Mouse (Mus musculus): ENCODE measurements around the gene Rbm7. TPM values are rescaled to one million over a fixed set of nuclear protein-coding genes. Genes with fewer than 3 reads are reported as not detected.
"Not testable (repeated sequence)": the region's sequence is repeated elsewhere in the genome, so short reads cannot be mapped to it uniquely, and the experiment has no call there.

The Rbm7 gene
- total RNA-seq (2018; cell fraction: chromatin; rRNA removed) = 100 to 1,000 TPM in 24 of 26 experiments, 10 to 100 TPM in 2; 68.6 to 344 (median 154) TPM
- 100 to 1,000 TPM in 15 of 26 experiments, 10 to 100 TPM in 11; 74.5 to 209 (median 108) TPM for total RNA-seq (2018; cell fraction: cytosol; rRNA removed)
- total RNA-seq (2018; cell fraction: nucleus; rRNA removed) = 100 to 1,000 TPM in 24 of 26 experiments, 10 to 100 TPM in 2; 88.5 to 377 (median 216) TPM
- 61.8 to 94.5 TPM (median 73.4 TPM) in 3 replicates for polyA plus RNA-seq (2018)

DNA sequence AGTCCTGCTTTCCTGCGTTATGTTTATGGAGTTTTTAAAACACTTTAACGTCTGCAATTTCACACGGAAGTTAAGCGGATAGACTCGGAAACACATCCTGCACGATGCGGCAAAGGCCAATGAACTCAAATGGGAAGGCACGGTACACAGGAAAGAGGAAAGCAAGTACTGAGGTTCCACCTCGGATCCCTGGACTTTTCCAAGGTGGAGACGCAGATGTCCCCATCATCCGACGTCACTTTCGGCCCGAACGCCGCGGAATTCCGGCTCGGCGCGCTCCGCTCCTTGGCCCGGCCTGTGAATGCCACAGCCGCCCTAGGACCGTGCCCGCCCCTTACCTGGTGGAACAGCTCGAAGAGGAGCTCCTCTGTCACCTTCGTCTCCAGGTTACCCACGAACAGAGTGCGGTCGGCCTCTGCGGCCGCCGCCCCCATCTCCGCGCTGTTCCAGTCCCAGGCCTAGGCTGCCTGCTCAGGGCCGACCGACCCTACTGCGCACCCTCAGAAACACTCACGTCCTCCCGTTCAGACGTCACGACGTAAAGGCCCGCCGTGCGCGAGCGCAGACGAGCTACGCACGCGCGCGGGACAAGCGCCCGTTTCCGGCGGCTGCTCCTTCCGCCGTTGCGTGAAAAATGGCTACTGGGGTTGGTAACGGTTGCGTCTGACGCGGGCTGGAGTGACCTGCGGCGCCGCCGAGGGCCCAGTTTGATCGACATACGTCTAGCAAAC, at the start of gene Rbm7, which contains the start of gene Gm5617:
TSS of gene Rbm7 (minus strand) at position 483 of the 731 bp plus-strand sequence.
TSS of gene Gm5617 (plus strand) at position 626 of the 731 bp plus-strand sequence.
- Histone ChIP-seq H3K27ac (peak within 1 kb of the TSS; percentile 81), H3K79me2 (ENCODE audit: inconsistent target) (peaks cover 52% of the 10 kb centered on the region), H3K4me3 (ENCODE audit: inconsistent target) (peak within 1 kb of the TSS; percentile 88), H3K36me3 (ENCODE audit: inconsistent target) (peaks cover 32% of the 10 kb centered on the region)
- WGBS (ENCODE audit: missing documents) = under 1% methylated on average over 72 of the region's 72 CpGs

DNA sequence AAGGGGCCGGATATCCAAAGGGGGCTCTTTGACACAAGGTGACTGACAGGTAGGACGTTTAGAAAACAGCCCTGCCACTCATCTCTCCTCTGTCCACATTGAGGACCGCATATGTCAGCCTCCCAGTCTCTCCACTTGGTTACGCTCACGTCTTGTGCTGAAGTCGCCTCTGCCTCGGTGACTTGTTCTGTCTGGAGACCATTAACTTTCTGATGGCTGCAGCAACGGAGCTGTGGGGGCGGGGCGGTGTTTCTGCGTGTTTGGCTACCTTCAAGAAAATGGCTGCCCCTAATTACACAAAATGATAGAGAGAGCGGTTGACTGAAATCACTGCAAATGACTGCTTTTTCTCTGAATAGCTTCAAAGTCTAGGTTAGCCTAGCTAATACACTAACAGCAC, 43.6 kb upstream of the Rbm7 start:
- Histone ChIP-seq H3K79me2 (ENCODE audit: inconsistent target) (no peaks in the 10 kb centered on the region), H3K27ac (no peak overlapping the region), H3K4me3 (ENCODE audit: inconsistent target) (no peak overlapping the region), H3K36me3 (ENCODE audit: inconsistent target) (no peaks in the 10 kb centered on the region)
- 42% methylated on average over 12 of the region's 12 CpGs for WGBS (ENCODE audit: missing documents)

DNA sequence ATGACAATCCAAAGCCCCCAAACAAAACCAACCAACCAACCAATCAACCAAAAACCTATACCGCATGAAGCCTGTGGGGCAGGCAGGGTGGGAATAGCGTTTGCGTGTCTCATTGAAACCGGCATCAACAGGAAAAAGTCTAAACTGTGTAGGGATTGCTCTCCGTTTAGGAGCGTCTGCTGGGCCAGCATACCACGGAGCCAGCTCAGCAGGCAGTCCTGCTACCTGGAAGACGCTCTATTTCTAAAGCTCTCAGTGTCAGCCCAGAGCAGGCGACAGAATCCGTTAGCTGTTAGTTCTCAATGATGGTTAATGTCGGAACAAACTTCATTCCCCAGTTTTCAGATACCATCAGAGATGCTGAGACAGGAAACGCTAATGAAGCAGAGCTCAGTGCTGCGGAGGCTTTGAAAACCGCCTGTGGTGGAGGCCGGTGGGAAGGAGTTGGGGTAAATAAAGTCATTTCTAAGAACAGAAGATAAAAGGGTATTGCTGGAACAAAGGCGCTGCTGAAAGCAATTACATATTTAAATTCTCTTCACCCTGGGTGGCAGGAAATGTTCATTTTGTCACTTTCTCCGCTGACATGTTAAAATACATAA, 43.0 kb upstream of the Rbm7 start:
- no peaks in the 10 kb centered on the region for H3K36me3 ChIP-seq (ENCODE audit: inconsistent target)
- 39% methylated on average over 16 of the region's 17 CpGs for WGBS (ENCODE audit: missing documents)
- H3K27ac ChIP-seq = no peak overlapping the region
- H3K4me3 ChIP-seq (ENCODE audit: inconsistent target) = no peak overlapping the region
- H3K79me2 ChIP-seq (ENCODE audit: inconsistent target) = no peaks in the 10 kb centered on the region

DNA sequence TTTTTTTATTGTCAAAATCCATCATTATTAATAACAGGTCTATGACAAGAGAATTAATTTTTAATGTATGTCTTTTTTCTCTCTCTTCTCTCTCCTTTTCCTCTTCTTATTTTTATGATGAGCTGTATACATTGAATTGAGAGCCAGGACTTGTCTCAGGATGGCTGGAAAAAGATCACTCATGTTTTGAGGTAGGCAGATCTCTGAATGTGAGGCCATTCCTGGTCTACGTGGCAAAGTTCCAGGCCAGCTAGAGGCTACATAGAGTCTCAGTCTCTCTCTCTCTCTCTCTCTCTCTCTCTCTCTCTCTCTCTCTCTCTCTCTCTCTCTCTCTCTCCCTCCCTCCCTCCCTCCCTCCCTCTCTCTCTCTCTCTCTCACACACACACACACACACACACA, 42.5 kb upstream of the Rbm7 start:
- not testable (repeated sequence) for H3K79me2 ChIP-seq (ENCODE audit: inconsistent target); H3K4me3 ChIP-seq (ENCODE audit: inconsistent target); H3K36me3 ChIP-seq (ENCODE audit: inconsistent target); H3K27ac ChIP-seq
- 100% methylated on average over 1 of the region's 1 CpGs for WGBS (ENCODE audit: missing documents)

DNA sequence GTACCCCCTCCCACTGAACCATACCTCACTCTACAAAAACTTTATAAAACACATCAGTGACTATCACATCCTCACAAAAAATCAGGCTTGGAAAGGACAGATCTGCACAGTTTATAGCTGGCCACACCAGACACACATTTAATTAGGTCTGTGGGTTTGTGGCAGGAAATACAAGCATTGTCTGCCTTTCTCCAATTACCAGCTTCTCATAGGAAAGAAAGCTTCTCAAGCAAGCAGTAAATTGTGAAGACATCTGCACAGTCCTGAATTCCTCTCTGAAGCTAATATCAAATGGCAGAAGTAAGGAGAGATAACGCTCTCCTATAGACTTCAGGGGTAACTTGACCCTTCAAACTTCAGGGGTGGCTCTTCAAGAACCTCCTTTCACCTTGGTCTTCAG, 41.3 kb upstream of the Rbm7 start:
- WGBS (ENCODE audit: missing documents) = 54% methylated on average over 1 of the region's 1 CpGs
- Histone ChIP-seq H3K79me2 (ENCODE audit: inconsistent target) (no peaks in the 10 kb centered on the region), H3K36me3 (ENCODE audit: inconsistent target) (no peaks in the 10 kb centered on the region), H3K27ac (no peak overlapping the region), H3K4me3 (ENCODE audit: inconsistent target) (no peak overlapping the region)

DNA sequence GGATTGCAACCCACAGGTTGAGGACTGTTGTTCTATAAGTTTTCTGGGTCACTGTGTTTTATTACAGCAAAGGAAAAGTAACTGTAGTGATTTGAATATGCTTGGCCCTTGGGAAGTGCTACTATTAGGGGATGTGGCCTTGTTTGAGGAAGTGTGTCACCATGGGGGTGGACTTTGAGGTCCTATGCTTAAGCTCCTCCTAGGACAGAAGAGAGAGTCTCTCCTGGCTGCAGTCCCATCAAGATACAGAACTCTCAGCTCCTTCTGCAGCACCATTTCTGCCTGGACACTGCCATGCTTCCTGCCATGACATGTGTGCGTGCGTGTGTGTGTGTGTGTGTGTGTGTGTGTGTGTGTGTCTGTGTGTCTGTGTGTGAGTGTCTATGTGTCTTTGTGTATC, 37.6 kb upstream of the Rbm7 start:
- Histone ChIP-seq H3K79me2 (ENCODE audit: inconsistent target) (no peaks in the 10 kb centered on the region), H3K4me3 (ENCODE audit: inconsistent target) (no peak overlapping the region), H3K27ac (no peak overlapping the region), H3K36me3 (ENCODE audit: inconsistent target) (no peaks in the 10 kb centered on the region)
- no CpG with 5 or more reads among the region's 2 CpGs for WGBS (ENCODE audit: missing documents)

DNA sequence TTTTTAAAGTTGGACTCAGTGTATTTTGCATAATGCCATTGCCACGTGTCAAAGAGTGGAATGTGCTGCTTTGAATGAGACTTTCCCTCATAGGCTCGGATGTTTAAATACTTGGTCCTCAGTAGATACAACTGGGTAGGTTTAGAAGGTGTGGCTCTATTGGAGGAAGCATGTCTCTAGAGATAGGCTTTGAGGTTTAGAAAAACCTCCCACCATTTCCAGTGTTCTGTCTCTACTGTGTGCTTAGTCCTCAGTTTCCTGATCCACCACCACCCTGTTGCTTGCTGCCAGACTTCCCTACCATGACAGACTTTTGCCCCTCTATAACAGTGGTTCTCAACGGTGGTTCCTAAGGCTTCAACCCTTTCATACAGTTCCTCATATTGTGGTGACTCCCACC, 37.1 kb upstream of the Rbm7 start:
- WGBS (ENCODE audit: missing documents) = 25% methylated on average over 3 of the region's 3 CpGs
- Histone ChIP-seq H3K36me3 (ENCODE audit: inconsistent target) (no peaks in the 10 kb centered on the region), H3K79me2 (ENCODE audit: inconsistent target) (no peaks in the 10 kb centered on the region), H3K4me3 (ENCODE audit: inconsistent target) (no peak overlapping the region), H3K27ac (no peak overlapping the region)

DNA sequence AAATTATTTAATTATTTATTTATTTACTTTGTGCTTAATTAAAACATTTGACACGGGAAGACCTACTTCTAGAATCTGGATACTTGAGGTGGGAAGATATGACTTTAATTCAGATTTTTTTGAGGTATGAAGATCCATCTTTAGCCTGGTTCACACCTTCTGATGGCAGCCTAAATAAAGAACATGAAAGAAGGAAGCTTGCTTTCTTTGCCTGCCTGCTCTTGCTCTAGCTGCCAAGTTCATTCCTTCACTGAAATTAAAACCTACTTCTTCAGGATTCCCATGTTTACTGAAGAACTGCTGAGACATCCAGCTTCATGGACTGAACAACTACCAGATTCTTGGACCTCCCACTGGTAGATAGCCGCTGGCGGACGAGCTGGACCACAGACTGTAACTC, 36.2 kb upstream of the Rbm7 start:
- H3K79me2 ChIP-seq (ENCODE audit: inconsistent target) = no peaks in the 10 kb centered on the region
- WGBS (ENCODE audit: missing documents) = 94% methylated on average over 4 of the region's 4 CpGs
- H3K27ac ChIP-seq = no peak overlapping the region
- H3K36me3 ChIP-seq (ENCODE audit: inconsistent target) = no peaks in the 10 kb centered on the region
- no peak overlapping the region for H3K4me3 ChIP-seq (ENCODE audit: inconsistent target)

DNA sequence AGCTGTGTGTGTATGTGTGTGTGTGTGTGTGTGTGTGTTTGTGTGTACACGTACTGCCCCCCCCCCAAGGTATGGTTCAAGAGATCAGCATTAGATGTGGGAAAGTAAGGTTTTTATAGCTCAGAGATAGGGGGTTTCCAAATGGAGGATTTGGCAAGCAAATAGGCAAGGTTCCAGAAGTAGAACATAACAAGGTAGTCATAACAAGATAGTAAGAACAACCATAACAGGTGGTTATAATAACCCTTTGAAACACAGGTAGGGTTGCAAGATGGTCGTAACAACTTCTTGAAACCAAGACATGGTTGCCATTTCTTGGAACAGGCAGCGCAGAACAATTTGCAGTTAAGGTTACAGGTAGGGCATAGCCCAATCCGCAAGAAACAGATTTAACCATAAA, 31.4 kb upstream of the Rbm7 start:
- Histone ChIP-seq H3K79me2 (ENCODE audit: inconsistent target) (no peaks in the 10 kb centered on the region), H3K4me3 (ENCODE audit: inconsistent target) (no peak overlapping the region), H3K36me3 (ENCODE audit: inconsistent target) (no peaks in the 10 kb centered on the region), H3K27ac (no peak overlapping the region)
- 91% methylated on average over 3 of the region's 4 CpGs for WGBS (ENCODE audit: missing documents)

DNA sequence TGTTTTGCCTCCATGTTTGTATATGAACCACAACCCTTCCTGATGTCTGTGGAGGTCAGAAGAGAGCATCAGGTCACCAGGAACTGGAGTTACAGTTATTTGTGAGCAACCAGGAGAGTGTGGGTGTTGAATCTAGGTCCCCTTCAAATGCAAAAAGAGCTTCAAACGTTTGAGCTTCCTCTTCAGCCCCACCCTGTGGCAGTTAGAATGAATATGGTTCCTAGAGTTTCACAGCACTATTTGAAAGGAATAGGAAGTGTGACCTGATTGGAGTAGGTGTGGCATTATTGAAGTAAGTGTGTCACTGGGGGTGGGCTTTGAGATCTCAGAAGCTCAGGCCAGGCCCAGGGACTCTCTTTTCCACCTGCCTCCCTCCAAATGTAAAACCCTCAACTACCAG, 30.5 kb upstream of the Rbm7 start:
- WGBS (ENCODE audit: missing documents) = 11% methylated on average over 1 of the region's 1 CpGs
- no peak overlapping the region for H3K4me3 ChIP-seq (ENCODE audit: inconsistent target)
- H3K36me3 ChIP-seq (ENCODE audit: inconsistent target) = no peaks in the 10 kb centered on the region

DNA sequence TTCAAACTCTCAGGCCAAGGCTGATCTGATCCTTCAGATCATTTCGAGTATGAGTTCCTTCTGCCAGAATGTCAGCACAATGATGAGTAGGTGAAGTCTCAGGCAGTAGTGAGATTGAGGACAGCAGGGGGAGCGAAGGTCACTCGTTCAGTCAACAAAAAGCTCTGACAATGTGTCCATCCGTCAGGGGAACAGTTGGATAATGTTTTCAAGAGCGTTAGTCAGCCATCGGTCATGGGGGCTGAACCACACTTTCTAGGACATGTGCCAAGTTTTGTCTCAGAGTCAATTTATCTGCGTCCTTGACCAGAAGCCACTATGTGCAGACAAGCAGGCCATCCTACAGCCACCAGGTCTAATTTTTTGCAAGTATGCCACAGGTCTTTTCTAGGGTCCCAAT, 25.3 kb upstream of the Rbm7 start:
- not testable (repeated sequence) for H3K27ac ChIP-seq; H3K4me3 ChIP-seq (ENCODE audit: inconsistent target); H3K79me2 ChIP-seq (ENCODE audit: inconsistent target); H3K36me3 ChIP-seq (ENCODE audit: inconsistent target)
- WGBS (ENCODE audit: missing documents) = no CpG with 5 or more reads among the region's 7 CpGs

More for the DNA sequence above, 30.5 kb upstream of the Rbm7 start:
- H3K27ac ChIP-seq = no peak overlapping the region
- H3K79me2 ChIP-seq (ENCODE audit: inconsistent target) = no peaks in the 10 kb centered on the region

DNA sequence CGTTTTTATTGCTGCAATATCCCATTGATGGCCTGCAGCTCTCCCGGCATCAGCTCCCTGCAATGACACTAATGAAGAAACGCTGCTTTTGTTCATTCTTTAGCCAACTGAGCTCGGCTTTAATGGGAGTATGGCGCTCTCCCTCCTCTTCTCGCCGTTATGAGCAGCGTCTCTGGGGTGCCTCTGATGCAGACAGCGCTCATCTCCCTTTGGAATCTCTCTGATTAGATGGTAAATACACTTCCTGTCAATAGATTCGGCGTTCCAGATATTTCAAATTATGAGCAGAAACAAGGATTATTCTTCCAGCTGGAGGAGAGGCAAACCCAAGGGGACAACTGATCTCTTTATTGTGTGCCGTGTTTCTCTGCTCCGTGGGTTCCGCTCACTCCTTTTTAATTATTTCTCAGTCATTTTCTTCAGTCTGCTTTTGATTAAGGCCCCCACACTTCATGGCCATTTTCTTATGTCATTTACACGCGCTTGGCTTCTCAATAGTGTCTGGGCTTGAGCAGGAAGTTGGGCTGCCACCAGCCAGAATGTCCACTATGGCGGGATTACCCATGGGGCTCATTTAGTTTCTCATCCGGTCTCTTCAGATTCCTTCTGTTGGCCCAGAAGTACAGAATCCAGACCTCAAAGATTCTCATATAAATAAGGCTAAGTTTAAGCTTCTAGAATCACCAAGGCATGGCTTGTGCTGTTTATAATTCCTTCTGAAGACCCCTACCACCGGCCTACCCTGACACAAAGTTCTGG, 22.5 kb upstream of the Rbm7 start:
- H3K4me3 ChIP-seq (ENCODE audit: inconsistent target) = no peak overlapping the region
- 94% methylated on average over 18 of the region's 19 CpGs for WGBS (ENCODE audit: missing documents)

DNA sequence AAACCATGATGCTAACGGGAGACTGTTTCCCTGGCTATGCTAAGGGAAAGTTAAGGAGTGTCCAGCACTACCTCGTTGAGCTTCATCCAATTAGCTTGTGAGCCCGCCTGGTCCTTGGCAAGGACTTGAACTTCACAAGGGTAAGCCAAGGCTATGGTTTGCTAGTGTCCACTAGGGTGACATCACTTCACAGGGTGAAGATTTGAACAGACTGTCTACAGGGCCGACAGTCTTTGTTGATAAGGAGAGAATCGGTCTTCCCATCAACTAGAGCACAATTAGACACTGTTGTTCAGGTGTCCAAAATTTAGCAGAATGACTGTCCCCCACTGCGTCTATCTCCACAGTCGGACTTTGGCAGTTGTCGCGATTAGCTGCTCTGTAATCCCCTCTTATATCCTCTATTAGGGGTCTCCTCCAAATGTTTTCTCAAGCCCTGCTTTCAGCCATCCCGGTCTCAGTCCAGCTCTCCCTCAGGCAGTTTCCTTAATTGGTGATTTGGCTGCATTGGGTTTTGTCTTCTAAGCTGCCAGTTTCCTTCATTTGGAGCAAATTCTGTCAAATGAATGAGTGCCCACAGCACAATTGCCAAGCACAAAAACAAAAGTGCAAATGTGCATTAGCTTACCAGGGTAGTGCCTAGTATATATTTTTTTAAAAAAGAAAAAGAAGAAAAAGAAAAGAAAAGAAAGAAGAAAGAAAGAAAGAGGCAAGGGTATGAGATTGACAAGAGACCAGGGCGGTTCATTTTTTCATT, 21.7 kb upstream of the Rbm7 start:
- Histone ChIP-seq H3K27ac (no peak overlapping the region), H3K4me3 (ENCODE audit: inconsistent target) (no peak overlapping the region), H3K36me3 (ENCODE audit: inconsistent target) (no peaks in the 10 kb centered on the region), H3K79me2 (ENCODE audit: inconsistent target) (no peaks in the 10 kb centered on the region)
- WGBS (ENCODE audit: missing documents) = 97% methylated on average over 11 of the region's 11 CpGs

More for the DNA sequence above, 22.5 kb upstream of the Rbm7 start:
- H3K79me2 ChIP-seq (ENCODE audit: inconsistent target) = no peaks in the 10 kb centered on the region
- H3K27ac ChIP-seq = no peak overlapping the region
- H3K36me3 ChIP-seq (ENCODE audit: inconsistent target) = no peaks in the 10 kb centered on the region

DNA sequence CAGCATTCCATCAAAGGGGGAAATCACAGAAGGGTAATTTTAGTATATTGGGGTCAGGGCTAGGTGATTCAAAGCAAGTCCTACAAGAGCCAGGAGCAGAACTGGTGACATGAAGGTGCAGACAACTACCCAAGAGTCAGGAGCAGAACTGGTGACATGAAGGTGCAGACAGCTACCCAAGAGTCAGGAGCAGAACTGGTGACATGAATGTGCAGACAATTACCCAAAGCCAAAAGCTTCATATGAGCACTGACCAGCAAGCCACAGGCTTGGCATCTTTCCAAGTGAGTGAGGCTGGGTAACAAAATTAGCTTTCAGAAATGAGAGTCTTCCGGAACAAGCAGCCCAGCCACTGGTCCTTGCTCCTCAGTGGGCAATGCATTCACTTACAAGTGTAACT, 20.2 kb upstream of the Rbm7 start:
- 9% methylated on average over 1 of the region's 1 CpGs for whole genome bisulfite sequencing (ENCODE audit: missing documents)
- Histone ChIP-seq H3K36me3 (ENCODE audit: inconsistent target) (no peaks in the 10 kb centered on the region), H3K4me3 (ENCODE audit: inconsistent target) (no peak overlapping the region)

More for the DNA sequence above, 20.2 kb upstream of the Rbm7 start:
- Histone ChIP-seq H3K79me2 (ENCODE audit: inconsistent target) (no peaks in the 10 kb centered on the region), H3K27ac (no peak overlapping the region)
